Mouse (Mus musculus): ENCODE measurements around the gene Ecm1. TPM values are rescaled to one million over a fixed set of nuclear protein-coding genes. Genes with fewer than 3 reads are reported as not detected.

Ecm1 gene
- polyA plus RNA-seq, 1 experiment = 38.2 TPM

- 67% methylated on average over 3 of the region's 3 CpGs for WGBS
- no peak overlapping the region for H3K4me3 ChIP-seq (replicated peaks; ENCODE audit: control insufficient read depth, low read depth, low read length)
- TF ChIP-seq CTCF (IDR thresholded peaks at IDR 0.05; ENCODE audit: control insufficient read depth, insufficient read depth, low read length) = no peak
- no peaks in the 10 kb centered on the region; the same call in none of the 2 replicates for H3K4me1 ChIP-seq (ENCODE audit: control insufficient read depth, insufficient read depth, low read length)
- H3K27ac ChIP-seq (ENCODE audit: control insufficient read depth, insufficient read depth, low read depth, low read length, poor library complexity) = no peak overlapping the region
Measured at GRCm38 (mm10) chr3:95722386-95722785, 17.0 kb downstream of the Ecm1 start.

- Histone ChIP-seq H3K4me3 (replicated peaks; ENCODE audit: control insufficient read depth, low read depth, low read length) (no peak overlapping the region), H3K27ac (ENCODE audit: control insufficient read depth, insufficient read depth, low read depth, low read length, poor library complexity) (no peak overlapping the region), H3K4me1 (ENCODE audit: control insufficient read depth, insufficient read depth, low read length) (no peaks in the 10 kb centered on the region; the same call in 1 of the 2 replicates)
- 83% methylated on average over 2 of the region's 2 CpGs for WGBS
- no peak for TF ChIP-seq POLR2A (IDR thresholded peaks at IDR 0.05; ENCODE audit: borderline replicate concordance, control insufficient read depth, low read depth, low read length)
- TF ChIP-seq CTCF (IDR thresholded peaks at IDR 0.05; ENCODE audit: control insufficient read depth, insufficient read depth, low read length) = no peak
Measured at GRCm38 (mm10) chr3:95718153-95718552, 21.2 kb downstream of the Ecm1 start.

GRCm38 (mm10) chr3:95716075-95716474, 23.3 kb downstream of the Ecm1 start:
- no peak for TF ChIP-seq CTCF (IDR thresholded peaks at IDR 0.05; ENCODE audit: control insufficient read depth, insufficient read depth, low read length)
- TF ChIP-seq POLR2A (IDR thresholded peaks at IDR 0.05; ENCODE audit: borderline replicate concordance, control insufficient read depth, low read depth, low read length) = no peak
- WGBS = 56% methylated on average over 1 of the region's 1 CpGs

GRCm38 (mm10) chr3:95709967-95710366, 29.4 kb downstream of the Ecm1 start:
- peaks cover 11% of the 10 kb centered on the region for H3K4me1 ChIP-seq (ENCODE audit: control insufficient read depth, insufficient read depth, low read length)
- no peak for TF ChIP-seq POLR2A (IDR thresholded peaks at IDR 0.05; ENCODE audit: borderline replicate concordance, control insufficient read depth, low read depth, low read length)
- no peak for TF ChIP-seq CTCF (IDR thresholded peaks at IDR 0.05; ENCODE audit: control insufficient read depth, insufficient read depth, low read length)
- no peak overlapping the region for H3K4me3 ChIP-seq (replicated peaks; ENCODE audit: control insufficient read depth, low read depth, low read length)
- H3K27ac ChIP-seq (ENCODE audit: control insufficient read depth, insufficient read depth, low read depth, low read length, poor library complexity) = no peak overlapping the region; the same call in 1 of the 2 replicates

More at GRCm38 (mm10) chr3:95716075-95716474, 23.3 kb downstream of the Ecm1 start:
- H3K4me3 ChIP-seq (replicated peaks; ENCODE audit: control insufficient read depth, low read depth, low read length) = no peak overlapping the region
- no peaks in the 10 kb centered on the region; the same call in 1 of the 2 replicates for H3K4me1 ChIP-seq (ENCODE audit: control insufficient read depth, insufficient read depth, low read length)
- no peak overlapping the region for H3K27ac ChIP-seq (ENCODE audit: control insufficient read depth, insufficient read depth, low read depth, low read length, poor library complexity)

GRCm38 (mm10) chr3:95709044-95709443, 30.3 kb downstream of the Ecm1 start:
- WGBS = 42% methylated on average over 4 of the region's 4 CpGs
- no peak overlapping the region for H3K4me3 ChIP-seq (replicated peaks; ENCODE audit: control insufficient read depth, low read depth, low read length)
- H3K27ac ChIP-seq (ENCODE audit: control insufficient read depth, insufficient read depth, low read depth, low read length, poor library complexity) = no peak overlapping the region
- no peak for TF ChIP-seq CTCF (IDR thresholded peaks at IDR 0.05; ENCODE audit: control insufficient read depth, insufficient read depth, low read length)
- no peak for TF ChIP-seq POLR2A (IDR thresholded peaks at IDR 0.05; ENCODE audit: borderline replicate concordance, control insufficient read depth, low read depth, low read length)
- H3K4me1 ChIP-seq (ENCODE audit: control insufficient read depth, insufficient read depth, low read length) = peaks cover 11% of the 10 kb centered on the region

- Histone ChIP-seq H3K27ac (ENCODE audit: control insufficient read depth, insufficient read depth, low read depth, low read length, poor library complexity) (peak overlapping the region; percentile 34; the same call in 1 of the 2 replicates), H3K4me1 (ENCODE audit: control insufficient read depth, insufficient read depth, low read length) (peaks cover 11% of the 10 kb centered on the region), H3K4me3 (replicated peaks; ENCODE audit: control insufficient read depth, low read depth, low read length) (no peak overlapping the region)
- WGBS = 26% methylated on average over 7 of the region's 7 CpGs
- TF ChIP-seq POLR2A (IDR thresholded peaks at IDR 0.05; ENCODE audit: borderline replicate concordance, control insufficient read depth, low read depth, low read length) (no peak), CTCF (IDR thresholded peaks at IDR 0.05; ENCODE audit: control insufficient read depth, insufficient read depth, low read length) (no peak)
Measured at GRCm38 (mm10) chr3:95707497-95707896, 31.9 kb downstream of the Ecm1 start.

- Histone ChIP-seq H3K4me3 (replicated peaks; ENCODE audit: control insufficient read depth, low read depth, low read length) (no peak overlapping the region), H3K4me1 (ENCODE audit: control insufficient read depth, insufficient read depth, low read length) (peaks cover 11% of the 10 kb centered on the region), H3K27ac (ENCODE audit: control insufficient read depth, insufficient read depth, low read depth, low read length, poor library complexity) (0 out of 2 replicates have a peak overlapping the region, but pooled peaks have one; percentile 24)
- 39% methylated on average over 4 of the region's 4 CpGs for WGBS
- TF ChIP-seq CTCF (IDR thresholded peaks at IDR 0.05; ENCODE audit: control insufficient read depth, insufficient read depth, low read length) = no peak
- TF ChIP-seq POLR2A (IDR thresholded peaks at IDR 0.05; ENCODE audit: borderline replicate concordance, control insufficient read depth, low read depth, low read length) = no peak
Measured at GRCm38 (mm10) chr3:95706273-95706672, 33.1 kb downstream of the Ecm1 start.

GRCm38 (mm10) chr3:95704612-95705011, 34.8 kb downstream of the Ecm1 start:
- H3K27ac ChIP-seq (ENCODE audit: control insufficient read depth, insufficient read depth, low read depth, low read length, poor library complexity) = no peak overlapping the region
- WGBS = 84% methylated on average over 4 of the region's 4 CpGs
- peaks cover 8% of the 10 kb centered on the region for H3K4me1 ChIP-seq (ENCODE audit: control insufficient read depth, insufficient read depth, low read length)
- TF ChIP-seq CTCF (IDR thresholded peaks at IDR 0.05; ENCODE audit: control insufficient read depth, insufficient read depth, low read length) (no peak), POLR2A (IDR thresholded peaks at IDR 0.05; ENCODE audit: borderline replicate concordance, control insufficient read depth, low read depth, low read length) (no peak)
- H3K4me3 ChIP-seq (replicated peaks; ENCODE audit: control insufficient read depth, low read depth, low read length) = no peak overlapping the region

GRCm38 (mm10) chr3:95703276-95703675, 36.1 kb downstream of the Ecm1 start:
- no peak for TF ChIP-seq CTCF (IDR thresholded peaks at IDR 0.05; ENCODE audit: control insufficient read depth, insufficient read depth, low read length)
- TF ChIP-seq POLR2A (IDR thresholded peaks at IDR 0.05; ENCODE audit: borderline replicate concordance, control insufficient read depth, low read depth, low read length) = no peak
- no peak overlapping the region for H3K4me3 ChIP-seq (replicated peaks; ENCODE audit: control insufficient read depth, low read depth, low read length)
- H3K4me1 ChIP-seq (ENCODE audit: control insufficient read depth, insufficient read depth, low read length) = peaks cover 6% of the 10 kb centered on the region
- WGBS = 71% methylated on average over 3 of the region's 3 CpGs
- H3K27ac ChIP-seq (ENCODE audit: control insufficient read depth, insufficient read depth, low read depth, low read length, poor library complexity) = no peak overlapping the region

Data from bone marrow, adult 2 months (tissue).